Mouse (Mus musculus): ENCODE data around the gene Hist1h3b. TPM values are rescaled to one million over a fixed set of nuclear protein-coding genes. Genes with fewer than 3 reads are reported as not detected.
A peak's percentile ranks its signal among the peaks of the same experiment; 100 is the strongest.

The Hist1h3b gene
- polyA plus RNA-seq, 1 experiment from 2014 or later = 13.9 TPM

DNA sequence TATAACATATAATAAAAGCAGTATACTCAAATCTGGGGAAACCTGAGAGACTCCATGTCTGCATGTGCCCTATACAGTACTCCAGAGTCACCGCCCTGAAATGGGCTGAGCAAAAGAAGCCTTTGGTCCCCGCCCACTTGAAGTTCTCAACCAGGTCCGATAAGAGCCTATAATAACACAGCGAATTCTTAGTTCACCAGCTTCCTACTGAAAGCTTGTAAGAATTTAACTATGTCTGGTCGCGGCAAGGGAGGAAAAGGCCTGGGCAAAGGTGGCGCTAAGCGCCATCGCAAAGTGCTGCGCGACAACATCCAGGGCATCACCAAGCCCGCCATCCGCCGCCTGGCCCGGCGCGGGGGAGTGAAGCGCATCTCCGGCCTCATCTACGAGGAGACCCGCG, 4.7 kb downstream of the Hist1h3b start, which contains the start of gene Hist1h4b:
Gene Hist1h4b (plus strand): TSS at position 224 of the 400 bp plus-strand sequence.
- ATAC-seq (replicated peaks; ENCODE audit: low FRiP score, low TSS enrichment, low read depth) (peak; percentile 70), DNase-seq (ENCODE audit: low spot score) (peak; percentile 98)
- WGBS = 0% methylated on average over 14 of the region's 22 CpGs
- Histone ChIP-seq H3K36me3 (ENCODE audit: control insufficient read depth, insufficient read depth, low read length) (no peaks in the 10 kb centered on the region), H3K27ac (ENCODE audit: low read depth) (peak within 1 kb of the TSS; percentile 85), H3K4me3 (ENCODE audit: low read depth, low read length) (peak within 1 kb of the TSS; percentile 39), H3K4me1 (replicated peaks; ENCODE audit: control insufficient read depth, insufficient read depth, low read length) (peaks cover 9% of the 10 kb centered on the region), H3K9me3 (ENCODE audit: control insufficient read depth, low read length) (no peaks in the 10 kb centered on the region), H3K27me3 (replicated peaks; ENCODE audit: control insufficient read depth, insufficient read depth, low read length) (no peaks in the 10 kb centered on the region), H3K4me2 (ENCODE audit: low read length) (peak within 1 kb of the TSS; percentile 63), H3K9ac (ENCODE audit: low read length) (peak within 1 kb of the TSS; percentile 49)

GRCm38 (mm10) chr13:23757211-23757773, 5.2 kb downstream of the Hist1h3b start:
- under 1% methylated on average over 15 of the region's 23 CpGs for WGBS
- Histone ChIP-seq H3K4me3 (ENCODE audit: low read depth, low read length) (peak overlapping the region; percentile 39), H3K27me3 (replicated peaks; ENCODE audit: control insufficient read depth, insufficient read depth, low read length) (no peaks in the 10 kb centered on the region), H3K27ac (ENCODE audit: low read depth) (peak overlapping the region; percentile 85), H3K9ac (ENCODE audit: low read length) (peak overlapping the region; percentile 49), H3K36me3 (ENCODE audit: control insufficient read depth, insufficient read depth, low read length) (no peaks in the 10 kb centered on the region), H3K9me3 (ENCODE audit: control insufficient read depth, low read length) (no peaks in the 10 kb centered on the region), H3K4me2 (ENCODE audit: low read length) (peak overlapping the region; percentile 63), H3K4me1 (replicated peaks; ENCODE audit: control insufficient read depth, insufficient read depth, low read length) (peaks cover 9% of the 10 kb centered on the region)
- ATAC-seq (replicated peaks; ENCODE audit: low FRiP score, low TSS enrichment, low read depth) = peak; percentile 17
- peak; percentile 84 for DNase-seq (ENCODE audit: low spot score)

- ATAC-seq (replicated peaks; ENCODE audit: low FRiP score, low TSS enrichment, low read depth) (no peak), DNase-seq (ENCODE audit: low spot score) (no peak)
- Histone ChIP-seq H3K36me3 (ENCODE audit: control insufficient read depth, insufficient read depth, low read length) (no peaks in the 10 kb centered on the region), H3K4me3 (ENCODE audit: low read depth, low read length) (no peak overlapping the region), H3K9ac (ENCODE audit: low read length) (peak overlapping the region; percentile 49; the same call in 1 of the 2 replicates), H3K4me2 (ENCODE audit: low read length) (peak overlapping the region; percentile 63), H3K27ac (ENCODE audit: low read depth) (peak overlapping the region; percentile 9; the same call in 1 of the 2 replicates), H3K4me1 (replicated peaks; ENCODE audit: control insufficient read depth, insufficient read depth, low read length) (peaks cover 9% of the 10 kb centered on the region), H3K9me3 (ENCODE audit: control insufficient read depth, low read length) (no peaks in the 10 kb centered on the region), H3K27me3 (replicated peaks; ENCODE audit: control insufficient read depth, insufficient read depth, low read length) (no peaks in the 10 kb centered on the region)
- 42% methylated on average over 3 of the region's 3 CpGs for WGBS
Observed at GRCm38 (mm10) chr13:23757921-23758320, 5.9 kb downstream of the Hist1h3b start.

DNA sequence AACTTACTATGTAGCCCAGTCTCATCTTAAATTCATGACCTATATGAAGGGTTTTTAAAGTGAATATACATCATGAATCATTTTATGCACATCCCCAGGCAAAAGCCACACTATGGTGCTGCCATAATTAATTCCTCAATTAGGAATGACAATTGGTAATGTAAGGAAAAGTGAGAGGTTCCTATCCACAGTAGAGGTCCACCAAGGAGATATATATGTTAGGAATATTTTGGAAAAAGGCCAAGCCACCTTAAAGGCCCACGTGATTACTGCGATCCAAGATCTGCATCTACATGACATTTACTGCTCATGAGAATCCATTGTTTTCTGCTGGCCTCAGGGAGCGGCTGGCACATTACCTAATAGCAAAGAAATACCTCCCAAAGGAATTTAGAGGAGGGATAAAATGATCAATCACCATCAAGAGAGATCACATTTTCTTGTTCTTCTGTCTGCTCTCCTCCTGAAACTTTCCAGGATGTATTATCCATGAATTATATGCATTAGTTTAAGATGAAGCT, 7.2 kb downstream of the Hist1h3b start:
- Histone ChIP-seq H3K9ac (ENCODE audit: low read length) (no peak overlapping the region), H3K36me3 (ENCODE audit: control insufficient read depth, insufficient read depth, low read length) (no peaks in the 10 kb centered on the region), H3K4me1 (replicated peaks; ENCODE audit: control insufficient read depth, insufficient read depth, low read length) (peaks cover 15% of the 10 kb centered on the region), H3K4me2 (ENCODE audit: low read length) (peak overlapping the region; percentile 91; the same call in 1 of the 2 replicates), H3K9me3 (ENCODE audit: control insufficient read depth, low read length) (no peaks in the 10 kb centered on the region), H3K4me3 (ENCODE audit: low read depth, low read length) (no peak overlapping the region), H3K27me3 (replicated peaks; ENCODE audit: control insufficient read depth, insufficient read depth, low read length) (no peaks in the 10 kb centered on the region), H3K27ac (ENCODE audit: low read depth) (no peak overlapping the region)
- DNase-seq (ENCODE audit: low spot score) (no peak), ATAC-seq (replicated peaks; ENCODE audit: low FRiP score, low TSS enrichment, low read depth) (no peak)
- 77% methylated on average over 3 of the region's 3 CpGs for WGBS

DNA sequence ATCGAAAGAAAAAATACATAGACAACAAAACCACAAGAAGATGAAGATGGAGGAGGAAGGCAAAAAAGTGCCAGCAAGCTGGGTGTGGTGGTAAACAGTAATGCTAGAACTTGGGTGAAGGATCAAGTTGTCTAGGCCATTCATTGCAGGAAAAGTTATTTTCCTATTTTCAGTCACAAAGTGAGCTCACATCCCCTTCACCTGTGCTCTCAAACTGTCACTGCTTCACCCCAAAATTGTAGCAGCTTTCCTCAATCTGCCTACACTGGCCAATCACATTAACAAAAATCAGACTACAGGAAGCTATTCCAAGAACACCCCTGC, 7.8 kb downstream of the Hist1h3b start:
- ATAC-seq (replicated peaks; ENCODE audit: low FRiP score, low TSS enrichment, low read depth) (no peak), DNase-seq (ENCODE audit: low spot score) (no peak)
- Histone ChIP-seq H3K4me1 (replicated peaks; ENCODE audit: control insufficient read depth, insufficient read depth, low read length) (peaks cover 17% of the 10 kb centered on the region), H3K9me3 (ENCODE audit: control insufficient read depth, low read length) (no peaks in the 10 kb centered on the region), H3K36me3 (ENCODE audit: control insufficient read depth, insufficient read depth, low read length) (no peaks in the 10 kb centered on the region), H3K4me2 (ENCODE audit: low read length) (peak overlapping the region; percentile 91), H3K4me3 (ENCODE audit: low read depth, low read length) (peak overlapping the region; percentile 57), H3K27me3 (replicated peaks; ENCODE audit: control insufficient read depth, insufficient read depth, low read length) (no peaks in the 10 kb centered on the region), H3K9ac (ENCODE audit: low read length) (peak overlapping the region; percentile 74), H3K27ac (ENCODE audit: low read depth) (peak overlapping the region; percentile 98)
- WGBS = 63% methylated on average over 1 of the region's 1 CpGs

- ATAC-seq (replicated peaks; ENCODE audit: low FRiP score, low TSS enrichment, low read depth) = peak; percentile 6
- Histone ChIP-seq H3K9me3 (ENCODE audit: control insufficient read depth, low read length) (no peaks in the 10 kb centered on the region), H3K4me3 (ENCODE audit: low read depth, low read length) (peak overlapping the region; percentile 57), H3K9ac (ENCODE audit: low read length) (peak overlapping the region; percentile 74), H3K27ac (ENCODE audit: low read depth) (peak overlapping the region; percentile 98), H3K27me3 (replicated peaks; ENCODE audit: control insufficient read depth, insufficient read depth, low read length) (no peaks in the 10 kb centered on the region), H3K4me1 (replicated peaks; ENCODE audit: control insufficient read depth, insufficient read depth, low read length) (peaks cover 17% of the 10 kb centered on the region), H3K36me3 (ENCODE audit: control insufficient read depth, insufficient read depth, low read length) (no peaks in the 10 kb centered on the region), H3K4me2 (ENCODE audit: low read length) (peak overlapping the region; percentile 91)
- DNase-seq (ENCODE audit: low spot score) = peak; percentile 68
- 2% methylated on average over 20 of the region's 27 CpGs for WGBS
Observed at GRCm38 (mm10) chr13:23760240-23760971, 8.3 kb downstream of the Hist1h3b start.

- no peaks in the 10 kb centered on the region for H3K36me3 ChIP-seq (ENCODE audit: control insufficient read depth, insufficient read depth, low read length)
- H3K4me1 ChIP-seq (replicated peaks; ENCODE audit: control insufficient read depth, insufficient read depth, low read length) = peaks cover 17% of the 10 kb centered on the region
- no peaks in the 10 kb centered on the region for H3K27me3 ChIP-seq (replicated peaks; ENCODE audit: control insufficient read depth, insufficient read depth, low read length)
- ATAC-seq (replicated peaks; ENCODE audit: low FRiP score, low TSS enrichment, low read depth) (peak; percentile 73), DNase-seq (ENCODE audit: low spot score) (peak; percentile 100)
- no peaks in the 10 kb centered on the region for H3K9me3 ChIP-seq (ENCODE audit: control insufficient read depth, low read length)
- peak within 1 kb of the TSS; percentile 91 for H3K4me2 ChIP-seq (ENCODE audit: low read length)
- WGBS = under 1% methylated on average over 61 of the region's 72 CpGs
- H3K4me3 ChIP-seq (ENCODE audit: low read depth, low read length) = peak within 1 kb of the TSS; percentile 57
- peak within 1 kb of the TSS; percentile 84 for H3K9ac ChIP-seq (ENCODE audit: low read length)
- H3K27ac ChIP-seq (ENCODE audit: low read depth) = peak within 1 kb of the TSS; percentile 98
Observed at GRCm38 (mm10) chr13:23760972-23761864, 9.2 kb downstream of the Hist1h3b start, which contains the start of gene Hist1h4a. TSS of gene Hist1h4a (minus strand) at chr13:23761230.
